Mouse (Mus musculus): ENCODE measurements at regions not wholly inside any gene's neighbourhood (a gene's known extent, or its start where the extent isn't known, plus 50 kb on each side); places are given as distances from the start of the nearest gene placed in this dataset.

- H3K4me3 ChIP-seq (replicated peaks), result no peak overlapping the region
- no peak overlapping the region for H3K9ac ChIP-seq (replicated peaks)
- H3K9me3 ChIP-seq, result no peaks in the 10 kb centered on the region
- WGBS, result 86% methylated on average over 1 of the region's 1 CpGs
- H3K36me3 ChIP-seq, result no peaks in the 10 kb centered on the region
- H3K27me3 ChIP-seq, result no peaks in the 10 kb centered on the region
- H3K4me2 ChIP-seq (replicated peaks), result no peak overlapping the region
- no peak for ATAC-seq
- H3K27ac ChIP-seq, result no peak overlapping the region
- no peaks in the 10 kb centered on the region for H3K4me1 ChIP-seq (replicated peaks)
Observed at GRCm38 (mm10) chr3:129471332-129471731, 60.8 kb upstream of the Elovl6 start.

- Histone ChIP-seq H3K4me1 (replicated peaks) (no peaks in the 10 kb centered on the region), H3K27ac (no peak overlapping the region), H3K9me3 (no peaks in the 10 kb centered on the region), H3K36me3 (no peaks in the 10 kb centered on the region), H3K4me2 (replicated peaks) (no peak overlapping the region), H3K4me3 (replicated peaks) (no peak overlapping the region), H3K9ac (replicated peaks) (no peak overlapping the region), H3K27me3 (no peaks in the 10 kb centered on the region)
- no peak for ATAC-seq
- 89% methylated on average over 10 of the region's 10 CpGs for WGBS
Observed at GRCm38 (mm10) chr3:129472008-129472407, 60.1 kb upstream of the Elovl6 start.

GRCm38 (mm10) chr3:129474451-129474850 lies 57.7 kb upstream of the Elovl6 start:
- Histone ChIP-seq H3K36me3 (no peaks in the 10 kb centered on the region), H3K4me3 (replicated peaks) (no peak overlapping the region), H3K4me2 (replicated peaks) (no peak overlapping the region), H3K27ac (no peak overlapping the region), H3K9ac (replicated peaks) (no peak overlapping the region), H3K4me1 (replicated peaks) (no peaks in the 10 kb centered on the region), H3K27me3 (no peaks in the 10 kb centered on the region), H3K9me3 (no peaks in the 10 kb centered on the region)
- ATAC-seq, result no peak
- WGBS, result 90% methylated on average over 7 of the region's 7 CpGs

GRCm38 (mm10) chr3:129476250-129476649 lies 55.9 kb upstream of the Elovl6 start:
- no peaks in the 10 kb centered on the region for H3K9me3 ChIP-seq
- no peak for ATAC-seq
- WGBS, result 96% methylated on average over 4 of the region's 4 CpGs
- H3K9ac ChIP-seq (replicated peaks), result no peak overlapping the region
- H3K27me3 ChIP-seq, result no peaks in the 10 kb centered on the region
- H3K4me3 ChIP-seq (replicated peaks), result no peak overlapping the region
- no peak overlapping the region for H3K27ac ChIP-seq
- H3K4me1 ChIP-seq (replicated peaks), result no peaks in the 10 kb centered on the region
- no peak overlapping the region for H3K4me2 ChIP-seq (replicated peaks)
- no peaks in the 10 kb centered on the region for H3K36me3 ChIP-seq

GRCm38 (mm10) chr3:129478093-129478492 lies 54.1 kb upstream of the Elovl6 start:
- Histone ChIP-seq H3K4me2 (replicated peaks) (no peak overlapping the region), H3K9ac (replicated peaks) (no peak overlapping the region), H3K27me3 (no peaks in the 10 kb centered on the region), H3K36me3 (no peaks in the 10 kb centered on the region), H3K27ac (no peak overlapping the region), H3K9me3 (no peaks in the 10 kb centered on the region), H3K4me3 (replicated peaks) (no peak overlapping the region), H3K4me1 (replicated peaks) (no peaks in the 10 kb centered on the region)
- 92% methylated on average over 7 of the region's 7 CpGs for WGBS
- no peak for ATAC-seq

GRCm38 (mm10) chr3:129481293-129481692 lies 50.9 kb upstream of the Elovl6 start:
- H3K27me3 ChIP-seq, result no peaks in the 10 kb centered on the region
- H3K4me1 ChIP-seq (replicated peaks), result no peaks in the 10 kb centered on the region
- H3K36me3 ChIP-seq, result no peaks in the 10 kb centered on the region
- H3K9ac ChIP-seq (replicated peaks), result no peak overlapping the region
- H3K4me2 ChIP-seq (replicated peaks), result no peak overlapping the region
- ATAC-seq, result no peak
- WGBS, result 90% methylated on average over 3 of the region's 3 CpGs
- no peaks in the 10 kb centered on the region for H3K9me3 ChIP-seq
- no peak overlapping the region for H3K4me3 ChIP-seq (replicated peaks)
- no peak overlapping the region for H3K27ac ChIP-seq

All from midbrain, embryonic 13.5 days (tissue).